Mouse (Mus musculus): ENCODE measurements at regions not wholly inside any gene's neighbourhood (a gene's known extent, or its start where the extent isn't known, plus 50 kb on each side); places are given as distances from the start of the nearest gene placed in this dataset.

DNA sequence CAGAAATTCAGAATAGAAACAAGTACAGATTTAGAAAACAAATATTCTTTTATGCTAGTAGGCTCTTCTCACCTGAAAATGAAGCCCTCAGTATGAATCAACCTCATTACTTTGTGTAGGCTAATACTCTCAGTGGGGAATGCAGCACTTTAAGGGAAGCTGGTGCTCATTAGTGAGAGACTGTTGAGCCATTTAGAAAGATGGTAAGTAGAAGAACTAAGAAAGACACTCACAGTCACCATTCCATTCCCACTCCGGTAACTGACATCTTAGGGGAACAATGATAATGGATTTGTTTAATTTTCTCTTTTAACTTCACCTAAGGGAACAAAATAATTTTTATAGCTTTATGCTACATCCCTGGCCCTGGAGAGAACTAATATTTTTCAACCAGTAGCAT, 648.0 kb upstream of the Nova1 start:
- TF ChIP-seq ZNF384 (IDR thresholded peaks at IDR 0.05; ENCODE audit: low read depth, low read length) (no peak), CHD2 (IDR thresholded peaks at IDR 0.05; ENCODE audit: low read depth, low read length) (no peak), HCFC1 (IDR thresholded peaks at IDR 0.05; ENCODE audit: borderline replicate concordance, insufficient read depth, low read length) (no peak), MAFK (IDR thresholded peaks at IDR 0.05; ENCODE audit: insufficient read depth, low read depth, low read length) (no peak), ZC3H11A (IDR thresholded peaks at IDR 0.05; ENCODE audit: borderline replicate concordance, low read depth, low read length) (no peak)

Data from ES-E14 (cell line).